Mouse (Mus musculus): ENCODE measurements around the gene BC052040.

- no peak for TF ChIP-seq GATA1 (IDR thresholded peaks at IDR 0.05; ENCODE audit: borderline replicate concordance, low read length)
- no peak for TF ChIP-seq POLR2AphosphoS5 (IDR thresholded peaks at IDR 0.05; ENCODE audit: insufficient replicate concordance, low read depth, low read length)
- no peak for TF ChIP-seq CTCF (IDR thresholded peaks at IDR 0.05; ENCODE audit: low read depth, low read length)
- TF ChIP-seq TAL1 (conservative IDR thresholded peaks at IDR 0.05; ENCODE audit: low read depth, low read length) = no peak
Measured at GRCm38 (mm10) chr2:115769597-115770305, 188.2 kb downstream of the BC052040 start.

Measured in G1E (cell line).